In the genomic region with DNA sequence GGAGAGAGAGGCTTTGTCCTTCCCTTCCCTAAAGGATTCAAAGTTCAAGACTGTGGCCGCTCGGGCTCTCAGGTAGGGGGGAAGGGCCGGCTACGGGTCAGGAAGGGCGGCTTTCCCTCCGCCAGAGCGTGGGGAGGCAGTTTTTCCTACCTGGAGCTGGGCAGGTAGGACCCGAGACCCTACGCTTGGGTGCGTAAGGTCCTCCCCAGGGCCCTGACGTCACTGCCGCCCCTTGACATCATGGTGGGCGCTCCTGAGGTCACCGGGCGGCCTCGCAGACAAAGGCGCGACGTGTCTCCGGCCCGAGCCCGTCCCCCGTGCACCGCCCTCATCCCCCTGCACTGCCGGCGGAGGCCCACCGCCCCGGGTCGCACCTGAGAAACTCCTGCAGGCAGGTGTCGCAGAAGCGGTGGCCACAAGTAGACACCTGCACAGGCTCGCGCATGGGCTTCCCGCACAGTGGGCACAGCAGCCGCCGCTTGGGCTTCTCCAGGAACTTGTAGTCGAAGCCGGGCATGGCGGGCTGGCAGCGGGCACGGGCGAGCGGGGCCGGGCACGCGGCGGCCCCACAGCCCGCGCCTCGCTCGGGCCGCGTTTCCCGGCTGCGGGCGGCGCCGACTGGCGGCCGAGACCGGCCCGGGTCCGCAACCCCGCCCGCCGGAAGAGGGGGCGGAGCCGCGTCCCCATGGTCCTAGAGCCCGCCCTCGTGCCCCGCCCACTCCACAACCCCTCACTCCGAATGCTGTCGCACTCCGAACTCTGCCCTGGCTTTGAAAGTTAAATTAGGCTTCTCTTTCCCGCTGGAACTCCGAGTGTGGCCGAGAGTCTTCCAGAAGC, we compare ENCODE assay signal across 8 mouse cellular contexts. TPM values are rescaled to one million over a fixed set of nuclear protein-coding genes. Genes with fewer than 3 reads are reported as not detected.
DNase-seq lines count a peak whose midpoint lies in the region; ATAC-seq and TF ChIP-seq lines count a peak whose summit lies in the region.

TSS of gene Traf4 (minus strand) at position 666 of the 837 bp plus-strand sequence.

- WGBS in intestine, postnatal 0 days: under 1% methylated on average over 65 of the region's 78 CpGs
- under 1% methylated on average over 76 of the region's 78 CpGs for WGBS in midbrain, postnatal 0 days

- peaks cover 21% of the 10 kb centered on the region for H3K36me3 ChIP-seq in intestine, postnatal 0 days (ENCODE audit: control insufficient read depth, insufficient read depth)
- H3K36me3 ChIP-seq in midbrain, postnatal 0 days (ENCODE audit: insufficient read depth, low read length): peaks cover 18% of the 10 kb centered on the region

- peak within 1 kb of the TSS; percentile 97 for H3K27ac ChIP-seq in intestine, postnatal 0 days (ENCODE audit: low read depth, low read length)
- peak within 1 kb of the TSS; percentile 97 for H3K27ac ChIP-seq in midbrain, postnatal 0 days (ENCODE audit: low read depth, low read length)

- H3K4me2 ChIP-seq in intestine, postnatal 0 days (replicated peaks; ENCODE audit: low read depth): peak within 1 kb of the TSS; percentile 89
- H3K4me2 ChIP-seq in midbrain, postnatal 0 days (ENCODE audit: low read depth, low read length, poor library complexity, severe bottlenecking): peak within 1 kb of the TSS; percentile 81

- DNase-seq in 3134 (ENCODE audit: extremely low read depth, insufficient read length, low spot score) (peak; percentile 74), liver (peak; percentile 94)
- DNase-seq in adrenal gland, adult (ENCODE audit: inconsistent age in 2 of 2, low spot score in 1 of 2): peak; percentile 88 to 96
- DNase-seq in embryo, embryonic 11 days: peak; percentile 96
- peak; percentile 90 for DNase-seq in midbrain, postnatal 0 days (ENCODE audit: low spot score)
- peak; percentile 80 to 86 for DNase-seq in spleen, postnatal 36 days (ENCODE audit: low spot score in 2 of 2)

- H3K4me1 ChIP-seq in intestine, postnatal 0 days (replicated peaks; ENCODE audit: control insufficient read depth, insufficient read depth, low read length): peaks cover 14% of the 10 kb centered on the region; the same call in 1 of the 2 replicates
- peaks cover 16% of the 10 kb centered on the region for H3K4me1 ChIP-seq in midbrain, postnatal 0 days (ENCODE audit: insufficient read depth, low read length)

- ATAC-seq in granulocyte monocyte progenitor cell, adult 5-6 weeks (replicated peaks; ENCODE audit: poor library complexity, severe bottlenecking): peak; percentile 66
- ATAC-seq in intestine, postnatal 0 days: peak; percentile 74
- ATAC-seq in midbrain, postnatal 0 days (ENCODE audit: low FRiP score): peak; percentile 85

- peak within 1 kb of the TSS; percentile 88 for H3K9ac ChIP-seq in intestine, postnatal 0 days (ENCODE audit: low read depth, low read length)
- peak within 1 kb of the TSS; percentile 99 for H3K9ac ChIP-seq in midbrain, postnatal 0 days (replicated peaks; ENCODE audit: low read length, poor library complexity, severe bottlenecking)

- H3K9me3 ChIP-seq in intestine, postnatal 0 days (ENCODE audit: control insufficient read depth): no peaks in the 10 kb centered on the region
- no peaks in the 10 kb centered on the region for H3K9me3 ChIP-seq in midbrain, postnatal 0 days (ENCODE audit: low read length)

- H3K4me3 ChIP-seq in intestine, postnatal 0 days (ENCODE audit: low read depth, low read length): peak within 1 kb of the TSS; percentile 88
- H3K4me3 ChIP-seq in midbrain, postnatal 0 days (ENCODE audit: low read depth, low read length): peak within 1 kb of the TSS; percentile 96

- no peaks in the 10 kb centered on the region for H3K27me3 ChIP-seq in intestine, postnatal 0 days (replicated peaks; ENCODE audit: control insufficient read depth, insufficient read depth, low read length)
- no peaks in the 10 kb centered on the region for H3K27me3 ChIP-seq in midbrain, postnatal 0 days (ENCODE audit: insufficient read depth, low read length)

- TF ChIP-seq CTCF in intestine, postnatal 0 days (IDR thresholded peaks at IDR 0.05; ENCODE audit: low read depth): peak; percentile 51
- TF ChIP-seq CTCF in midbrain, postnatal 0 days (IDR thresholded peaks at IDR 0.05): 0 out of 2 replicates have a peak, but pooled peaks have one; percentile 26

RNA-seq across cellular contexts. Expression of gene Traf4, which starts in this region (rescaled TPM):
- 4.9 and 7.3 TPM in 2 replicates for total RNA-seq in granulocyte monocyte progenitor cell, adult 5-6 weeks (2014; fragmentation: Nextera tagmentation)
- 2.8 and 3.6 TPM in 2 replicates for total RNA-seq in granulocyte monocyte progenitor cell, adult 5-6 weeks (2017)
- polyA plus RNA-seq in intestine, postnatal 0 days (2015; fragmentation: Nextera tagmentation; extraction: Ambion mirVana): 30.8 and 30.9 TPM in 2 replicates
- total RNA-seq in midbrain, postnatal 0 days (2014; rRNA removed): 80.5 and 89.5 TPM in 2 replicates
- 68.4 and 71.1 TPM in 2 replicates for polyA plus RNA-seq in midbrain, postnatal 0 days (2015; fragmentation: Nextera tagmentation; extraction: Ambion mirVana)

Comparison
In these comparisons a context has a peak if more than half of its experiments do, and no peak if none do; other contexts are left out.
1. Peak in every context shown above with its lines: DNase-seq, ATAC-seq, H3K4me3 ChIP-seq and H3K27ac ChIP-seq.